9 mouse cellular contexts compared by ENCODE assay signal in the genomic region with DNA sequence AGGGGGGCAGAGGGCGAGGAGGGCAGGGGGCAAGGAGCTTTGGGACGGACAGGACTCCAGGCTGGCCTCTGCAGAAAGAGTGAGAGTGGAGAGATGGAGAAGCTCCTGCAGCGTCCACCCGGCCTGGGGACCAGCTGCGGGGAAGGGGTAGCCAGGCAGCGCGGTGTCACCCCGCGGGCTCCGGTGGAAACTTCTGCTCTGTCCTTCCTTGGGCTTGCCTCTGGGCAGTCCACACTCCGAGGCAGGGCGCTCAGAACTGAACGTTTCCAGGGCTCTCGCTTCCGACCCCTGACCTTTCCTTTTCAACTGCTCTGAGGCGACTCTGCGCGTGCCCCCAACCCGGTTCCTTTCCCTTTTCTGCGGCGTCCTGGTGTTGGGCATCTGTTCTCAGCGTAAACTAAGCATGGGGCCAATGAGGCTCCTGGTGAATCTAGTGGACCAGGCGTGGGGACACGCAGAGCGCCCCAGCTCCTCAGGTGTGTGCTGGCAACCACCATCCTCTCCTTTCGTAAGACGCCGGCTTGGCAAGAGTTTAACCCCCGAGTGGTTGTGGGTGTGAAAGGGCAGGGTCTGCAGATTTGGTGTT. TPM values are rescaled to one million over a fixed set of nuclear protein-coding genes. Genes with fewer than 3 reads are reported as not detected.
DNase-seq lines count a peak whose midpoint lies in the region; ATAC-seq lines count a peak whose summit lies in the region.
"Had no signal": no experiment of that assay in that cellular context is flagged by ENCODE, and none has a peak within 500 bp of the region (broad histone marks: within the 10 kb centered on the region; RNA-seq: fewer than 3 reads in every experiment).

No protein-coding gene starts in this region.

- H3K4me2 ChIP-seq in heart, embryonic 12.5 days = peak overlapping the region; percentile 96
- peak overlapping the region; percentile 63 for H3K4me2 ChIP-seq in midbrain, embryonic 11.5 days

- peaks cover 22% of the 10 kb centered on the region for H3K36me3 ChIP-seq in heart, embryonic 12.5 days
- peaks cover 13% of the 10 kb centered on the region; the same call in 1 of the 2 replicates for H3K36me3 ChIP-seq in midbrain, embryonic 11.5 days (ENCODE audit: control insufficient read depth, insufficient read depth, low read length)

- peak; percentile 5 for DNase-seq in thymus, postnatal 14 days
- DNase-seq in thymus, postnatal 10 days (ENCODE audit: low spot score in 2 of 2) = no peak
- peak; percentile 29 to 58 for DNase-seq in kidney, postnatal 4 days
- peak; percentile 93 for DNase-seq in midbrain, embryonic 11.5 days (ENCODE audit: low spot score, missing footprints)
- DNase-seq in layer of hippocampus, postnatal 14 days (ENCODE audit: low spot score in 2 of 2) = no peak

- H3K9me3 ChIP-seq in heart, embryonic 12.5 days (replicated peaks) = no peaks in the 10 kb centered on the region
- no peaks in the 10 kb centered on the region for H3K9me3 ChIP-seq in midbrain, embryonic 11.5 days (ENCODE audit: control insufficient read depth, low read length)

- peaks cover 8% of the 10 kb centered on the region for H3K4me1 ChIP-seq in heart, embryonic 12.5 days (replicated peaks)
- H3K4me1 ChIP-seq in midbrain, embryonic 11.5 days (ENCODE audit: control insufficient read depth, insufficient read depth, low read length) = peaks cover 8% of the 10 kb centered on the region

- H3K27ac ChIP-seq in heart, embryonic 12.5 days (ENCODE audit: poor library complexity, severe bottlenecking) = no peak overlapping the region
- H3K27ac ChIP-seq in midbrain, embryonic 11.5 days (ENCODE audit: low read depth, low read length) = no peak overlapping the region

- 2% methylated on average over 27 of the region's 29 CpGs for WGBS in heart, embryonic 12.5 days
- WGBS in midbrain, embryonic 11.5 days = 2% methylated on average over 27 of the region's 29 CpGs

- peaks cover 8% of the 10 kb centered on the region; the same call in 1 of the 2 replicates for H3K27me3 ChIP-seq in heart, embryonic 12.5 days (replicated peaks)
- H3K27me3 ChIP-seq in midbrain, embryonic 11.5 days (ENCODE audit: control insufficient read depth, insufficient read depth, low read length) = no peaks in the 10 kb centered on the region; the same call in 1 of the 2 replicates

- H3K9ac ChIP-seq in heart, embryonic 12.5 days = peak overlapping the region; percentile 68
- peak overlapping the region; percentile 49 for H3K9ac ChIP-seq in midbrain, embryonic 11.5 days (ENCODE audit: low read length)

- ATAC-seq in common myeloid progenitor, adult 5-6 weeks (replicated peaks; ENCODE audit: low read depth, poor library complexity, severe bottlenecking) = peak; percentile 68
- ATAC-seq in heart, embryonic 12.5 days (ENCODE audit: insufficient number of reproducible peaks, low FRiP score) = peak; percentile 77
- peak; percentile 80 for ATAC-seq in midbrain, embryonic 11.5 days (ENCODE audit: low FRiP score)
- ATAC-seq in monocyte, adult 5-6 weeks (replicated peaks; ENCODE audit: insufficient number of reproducible peaks, low FRiP score, low TSS enrichment, poor library complexity, severe bottlenecking) = no peak; the same call in 1 of the 2 replicates

- H3K4me3 ChIP-seq in heart, embryonic 12.5 days = peak overlapping the region; percentile 57
- H3K4me3 ChIP-seq in midbrain, embryonic 11.5 days (ENCODE audit: low read depth, low read length) = peak overlapping the region; percentile 26

RNA-seq across cellular contexts. Expression of gene Agbl2, which starts 0.5 kb away (rescaled TPM):
- total RNA-seq in common myeloid progenitor, adult 5-6 weeks (2017) = not detected in 2 replicates
- 1.1 and 1.4 TPM in 2 replicates for polyA plus RNA-seq in heart, embryonic 12.5 days (2016; fragmentation: Nextera tagmentation; extraction: Ambion mirVana)
- 0.50 and 0.85 TPM in 2 replicates for polyA plus RNA-seq in midbrain, embryonic 11.5 days (2014; fragmentation: Nextera tagmentation; extraction: Ambion mirVana)
- total RNA-seq in monocyte, adult 5-6 weeks (2017) = 0.38 TPM in 1 of 3 replicates, not detected in the others
- under 1 TPM; 0.31 to 0.88 TPM for total RNA-seq in layer of hippocampus, postnatal 14 days (2021)
- total RNA-seq: neutrophil, adult 5-6 weeks had no signal

RNA-seq across cellular contexts. Expression of gene Fnbp4, which starts 37.8 kb away (rescaled TPM):
- 148 and 165 TPM in 2 replicates for total RNA-seq in common myeloid progenitor, adult 5-6 weeks (2017)
- 73.7 and 80.2 TPM in 2 replicates for polyA plus RNA-seq in heart, embryonic 12.5 days (2016; fragmentation: Nextera tagmentation; extraction: Ambion mirVana)
- polyA plus RNA-seq in midbrain, embryonic 11.5 days (2014; fragmentation: Nextera tagmentation; extraction: Ambion mirVana) = 102 and 117 TPM in 2 replicates
- total RNA-seq in monocyte, adult 5-6 weeks (2017) = 190 to 295 TPM (median 209 TPM) in 3 replicates
- 10 to 100 TPM; 58.8 to 74.5 TPM for total RNA-seq in layer of hippocampus, postnatal 14 days (2021)

Comparison
In these comparisons a context has a peak if more than half of its experiments do, and no peak if none do; other contexts are left out.
1. DNase-seq: peak in thymus, postnatal 14 days (single experiment), kidney, postnatal 4 days (2 of 2) and midbrain, embryonic 11.5 days (single experiment); none in thymus, postnatal 10 days (0 of 2) and layer of hippocampus, postnatal 14 days (0 of 2).